Mouse (Mus musculus) forebrain, embryonic 10.5 days (tissue): ENCODE data around the gene Nipal1. TPM values are rescaled to one million over a fixed set of nuclear protein-coding genes. Genes with fewer than 3 reads are reported as not detected.

Experiments
- DNase-seq: peaks from one replicate; pipeline ENCODE4 v3.0.0-alpha.2; 2017; ENCODE audit warnings: low spot score; ENCODE audit errors: extremely low spot score
- H3K27ac ChIP-seq: fragments of 300-500 bp; sonication (generic); 2 replicates; pipeline ENCODE4 v1.5.1; 2016; ENCODE audit warnings: mild to moderate bottlenecking
- H3K27me3 ChIP-seq: fragments of 300-500 bp; sonication (generic); 2 replicates; pipeline ENCODE4 v1.6.1; 2016; ENCODE audit warnings: mild to moderate bottlenecking; ENCODE audit not compliant: poor library complexity, severe bottlenecking
- H3K36me3 ChIP-seq: fragments of 300-500 bp; sonication (generic); replicated peaks from 2 replicates; pipeline ENCODE4 v1.6.1; 2016; ENCODE audit warnings: mild to moderate bottlenecking, moderate library complexity
- H3K4me1 ChIP-seq: fragments of 300-500 bp; sonication (generic); 2 replicates; pipeline ENCODE4 v1.6.1; 2016
- H3K4me3 ChIP-seq: fragments of 300-500 bp; sonication (generic); 2 replicates; pipeline ENCODE4 v1.5.1; 2016; ENCODE audit warnings: mild to moderate bottlenecking, moderate library complexity
- H3K9me3 ChIP-seq: fragments of 300-500 bp; sonication (generic); 2 replicates; pipeline ENCODE4 v1.6.1; 2016; ENCODE audit warnings: mild to moderate bottlenecking, moderate library complexity
- WGBS: fragments of 180-500 bp; shearing (Covaris S2); methylation state at CpG from one replicate; pipeline ENCODE4 v1.1.7; 2016; 5-methylcytosine and 5-hydroxymethylcytosine counted together
- polyA plus RNA-seq: library from polyadenylated mRNA; unstranded; fragments of >200 nt; fragmentation: Nextera tagmentation; extraction: Ambion mirVana; gene quantifications from 2 replicates; pipeline ENCODE4 v1.2.1, GENCODE M21; 2016

Nipal1 gene
- 0.16 and 0.33 TPM in 2 replicates for polyA plus RNA-seq

DNA sequence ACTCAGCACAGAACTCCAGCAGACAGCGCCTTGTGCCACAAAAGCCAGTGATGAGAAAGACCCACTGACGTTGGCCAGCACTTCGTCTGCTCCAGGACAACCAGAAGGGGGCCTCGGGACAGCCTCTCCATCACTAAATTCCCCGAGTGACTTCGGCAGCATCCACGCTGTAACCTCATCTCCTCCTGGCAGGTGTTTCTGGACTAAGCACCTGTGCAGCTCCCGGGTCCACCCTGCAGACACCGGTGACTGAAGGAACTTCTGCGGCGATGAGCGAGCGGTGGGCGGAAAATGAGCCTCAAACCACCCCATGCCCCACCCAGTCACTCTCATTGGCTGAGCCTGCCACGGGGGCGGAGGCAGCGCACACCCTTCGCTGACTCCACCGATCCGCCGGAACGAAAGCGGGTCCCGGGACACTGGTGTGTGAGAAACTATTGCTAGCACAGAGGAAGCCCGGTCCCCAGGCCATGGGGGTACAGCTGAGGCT, at the start of gene Nipal1:
Nipal1 (plus strand) TSS at position 378 of the 490 bp plus-strand sequence.
- 0% methylated on average over 25 of the region's 25 CpGs for WGBS
- H3K27ac ChIP-seq: no peak within 1 kb of the TSS

GRCm38 (mm10) chr5:72601006-72601405, 46.6 kb upstream of the Nipal1 start:
- peaks cover 2% of the 10 kb centered on the region; the same call in 1 of the 2 replicates for H3K4me1 ChIP-seq
- no peaks in the 10 kb centered on the region for H3K27me3 ChIP-seq
- WGBS: 10% methylated on average over 5 of the region's 5 CpGs
- no peak overlapping the region for H3K27ac ChIP-seq
- DNase-seq: peak; percentile 49
- no peaks in the 10 kb centered on the region for H3K9me3 ChIP-seq
- H3K4me3 ChIP-seq: no peak overlapping the region
- no peaks in the 10 kb centered on the region for H3K36me3 ChIP-seq

More for the DNA sequence above, at the start of gene Nipal1:
- H3K4me1 ChIP-seq: peaks cover 16% of the 10 kb centered on the region
- DNase-seq: peak; percentile 80
- H3K27me3 ChIP-seq: peaks cover 72% of the 10 kb centered on the region
- H3K36me3 ChIP-seq: no peaks in the 10 kb centered on the region
- H3K9me3 ChIP-seq: no peaks in the 10 kb centered on the region
- H3K4me3 ChIP-seq: peak within 1 kb of the TSS; percentile 63

DNA sequence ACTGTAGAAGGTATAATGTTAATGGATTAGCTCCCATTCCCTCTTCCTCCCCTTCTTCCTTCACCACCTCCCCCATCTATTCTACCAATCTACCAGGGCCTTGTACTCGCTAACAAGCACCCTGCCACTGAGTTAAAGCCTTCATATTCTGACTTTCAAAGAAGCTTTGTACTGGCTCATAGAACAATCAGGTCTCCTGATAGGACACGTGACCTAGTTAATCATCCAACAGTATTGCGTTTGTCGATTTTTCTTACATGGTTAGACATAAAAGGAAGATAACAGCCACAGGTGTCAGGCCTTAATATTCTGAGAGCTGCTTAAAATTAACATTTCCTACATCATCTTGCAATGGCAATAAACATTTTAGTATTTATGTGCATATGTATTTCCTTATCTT, 44.5 kb upstream of the Nipal1 start:
- WGBS: 94% methylated on average over 4 of the region's 4 CpGs
- no peaks in the 10 kb centered on the region for H3K27me3 ChIP-seq

DNA sequence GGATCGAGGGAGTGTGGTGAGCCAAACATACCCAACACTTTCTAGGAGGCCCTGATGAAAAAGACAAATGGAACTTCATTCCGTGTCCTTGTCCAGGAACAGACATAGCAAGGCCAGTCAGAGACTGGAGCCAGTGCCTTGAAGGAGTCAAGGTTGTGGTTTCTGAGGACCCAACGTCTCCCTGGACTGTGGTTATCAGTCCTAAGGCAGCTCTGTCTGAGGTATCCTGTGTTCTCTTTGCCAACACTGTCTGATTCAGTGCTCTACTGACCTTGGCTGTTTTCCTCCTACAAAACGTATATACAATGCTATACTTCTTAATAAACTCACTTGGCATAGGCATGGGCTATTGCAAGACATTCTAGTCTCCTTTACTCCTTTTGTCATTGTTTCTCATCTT, 30.2 kb upstream of the Nipal1 start:
- DNase-seq: no peak
- Histone ChIP-seq H3K4me3 (no peak overlapping the region), H3K4me1 (no peaks in the 10 kb centered on the region), H3K27ac (no peak overlapping the region), H3K27me3 (no peaks in the 10 kb centered on the region), H3K36me3 (no peaks in the 10 kb centered on the region), H3K9me3 (no peaks in the 10 kb centered on the region)
- WGBS: 81% methylated on average over 4 of the region's 4 CpGs

More for the DNA sequence above, 44.5 kb upstream of the Nipal1 start:
- DNase-seq: no peak
- no peaks in the 10 kb centered on the region for H3K9me3 ChIP-seq
- no peak overlapping the region for H3K4me3 ChIP-seq
- no peaks in the 10 kb centered on the region for H3K36me3 ChIP-seq
- H3K4me1 ChIP-seq: peaks cover 2% of the 10 kb centered on the region; the same call in 1 of the 2 replicates
- H3K27ac ChIP-seq: no peak overlapping the region

GRCm38 (mm10) chr5:72621022-72621421, 26.6 kb upstream of the Nipal1 start:
- no peak overlapping the region for H3K4me3 ChIP-seq
- H3K9me3 ChIP-seq: no peaks in the 10 kb centered on the region
- DNase-seq: no peak
- H3K36me3 ChIP-seq: no peaks in the 10 kb centered on the region
- no peaks in the 10 kb centered on the region for H3K27me3 ChIP-seq
- WGBS: 83% methylated on average over 1 of the region's 1 CpGs
- H3K27ac ChIP-seq: no peak overlapping the region
- no peaks in the 10 kb centered on the region for H3K4me1 ChIP-seq

GRCm38 (mm10) chr5:72630026-72630425, 17.6 kb upstream of the Nipal1 start:
- DNase-seq: no peak
- H3K27me3 ChIP-seq: no peaks in the 10 kb centered on the region
- no peaks in the 10 kb centered on the region for H3K36me3 ChIP-seq
- WGBS: 95% methylated on average over 6 of the region's 6 CpGs
- H3K27ac ChIP-seq: no peak overlapping the region
- no peaks in the 10 kb centered on the region for H3K4me1 ChIP-seq
- H3K4me3 ChIP-seq: no peak overlapping the region
- H3K9me3 ChIP-seq: no peaks in the 10 kb centered on the region

DNA sequence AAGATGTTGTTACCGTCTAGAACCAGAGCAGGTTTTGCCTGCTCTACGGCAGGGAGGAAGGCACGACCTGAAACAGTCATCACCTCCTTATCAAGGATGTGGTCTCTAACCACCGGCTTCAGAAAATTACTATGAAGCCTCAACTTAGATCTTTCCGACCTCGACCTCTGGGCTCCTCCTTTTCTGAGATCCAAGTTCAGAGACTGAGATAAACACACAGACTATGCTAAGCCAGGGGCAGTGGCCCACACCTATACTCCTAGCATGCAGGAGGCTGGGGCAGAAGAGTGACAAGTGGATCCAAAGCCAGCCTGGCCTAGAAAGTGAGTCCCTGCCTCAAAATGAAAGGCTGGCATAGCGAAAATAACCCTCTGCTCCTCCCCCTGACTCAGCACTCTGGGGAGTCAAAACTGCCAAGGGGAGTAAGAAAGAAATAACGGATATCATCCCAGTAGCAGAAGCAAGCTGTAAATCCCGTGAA, 12.8 kb upstream of the Nipal1 start:
- 89% methylated on average over 9 of the region's 9 CpGs for WGBS
- Histone ChIP-seq H3K27ac (no peak overlapping the region), H3K9me3 (no peaks in the 10 kb centered on the region), H3K27me3 (no peaks in the 10 kb centered on the region), H3K36me3 (no peaks in the 10 kb centered on the region), H3K4me3 (no peak overlapping the region), H3K4me1 (no peaks in the 10 kb centered on the region)
- DNase-seq: no peak

GRCm38 (mm10) chr5:72636122-72636521, 11.5 kb upstream of the Nipal1 start:
- H3K27me3 ChIP-seq: no peaks in the 10 kb centered on the region
- no peak for DNase-seq
- H3K9me3 ChIP-seq: no peaks in the 10 kb centered on the region
- 76% methylated on average over 3 of the region's 3 CpGs for WGBS
- no peaks in the 10 kb centered on the region for H3K36me3 ChIP-seq
- no peak overlapping the region for H3K27ac ChIP-seq
- no peaks in the 10 kb centered on the region for H3K4me1 ChIP-seq
- no peak overlapping the region for H3K4me3 ChIP-seq

GRCm38 (mm10) chr5:72636576-72636975, 11.0 kb upstream of the Nipal1 start:
- H3K27ac ChIP-seq: no peak overlapping the region
- no peaks in the 10 kb centered on the region for H3K4me1 ChIP-seq
- no peak for DNase-seq
- no peaks in the 10 kb centered on the region for H3K36me3 ChIP-seq
- H3K9me3 ChIP-seq: no peaks in the 10 kb centered on the region
- H3K4me3 ChIP-seq: no peak overlapping the region
- no peaks in the 10 kb centered on the region for H3K27me3 ChIP-seq
- 87% methylated on average over 3 of the region's 3 CpGs for WGBS

GRCm38 (mm10) chr5:72640072-72640471, 7.5 kb upstream of the Nipal1 start:
- 91% methylated on average over 1 of the region's 1 CpGs for WGBS
- no peak for DNase-seq
- H3K27ac ChIP-seq: no peak overlapping the region
- no peak overlapping the region for H3K4me3 ChIP-seq
- H3K27me3 ChIP-seq: peaks cover 11% of the 10 kb centered on the region; the same call in 1 of the 2 replicates
- H3K4me1 ChIP-seq: no peaks in the 10 kb centered on the region
- H3K9me3 ChIP-seq: no peaks in the 10 kb centered on the region
- no peaks in the 10 kb centered on the region for H3K36me3 ChIP-seq

- WGBS: 78% methylated on average over 7 of the region's 7 CpGs
- Histone ChIP-seq H3K4me1 (peaks cover 16% of the 10 kb centered on the region), H3K27ac (no peak overlapping the region), H3K9me3 (no peaks in the 10 kb centered on the region), H3K4me3 (no peak overlapping the region), H3K27me3 (peaks cover 47% of the 10 kb centered on the region), H3K36me3 (no peaks in the 10 kb centered on the region)
- no peak for DNase-seq
These were observed 3.9 kb upstream of the Nipal1 start for GRCm38 (mm10) chr5:72643655-72644054.

- H3K27ac ChIP-seq: no peak within 1 kb of the TSS
- H3K4me3 ChIP-seq: no peak within 1 kb of the TSS
- H3K36me3 ChIP-seq: no peaks in the 10 kb centered on the region
- H3K9me3 ChIP-seq: no peaks in the 10 kb centered on the region
- H3K27me3 ChIP-seq: peaks cover 52% of the 10 kb centered on the region
- DNase-seq: no peak
- WGBS: 91% methylated on average over 1 of the region's 1 CpGs
- peaks cover 16% of the 10 kb centered on the region for H3K4me1 ChIP-seq
These were observed 3.4 kb upstream of the Nipal1 start, which contains the start of gene Cnga1 for GRCm38 (mm10) chr5:72644175-72644574. Cnga1 (minus strand) TSS chr5:72644275.

DNA sequence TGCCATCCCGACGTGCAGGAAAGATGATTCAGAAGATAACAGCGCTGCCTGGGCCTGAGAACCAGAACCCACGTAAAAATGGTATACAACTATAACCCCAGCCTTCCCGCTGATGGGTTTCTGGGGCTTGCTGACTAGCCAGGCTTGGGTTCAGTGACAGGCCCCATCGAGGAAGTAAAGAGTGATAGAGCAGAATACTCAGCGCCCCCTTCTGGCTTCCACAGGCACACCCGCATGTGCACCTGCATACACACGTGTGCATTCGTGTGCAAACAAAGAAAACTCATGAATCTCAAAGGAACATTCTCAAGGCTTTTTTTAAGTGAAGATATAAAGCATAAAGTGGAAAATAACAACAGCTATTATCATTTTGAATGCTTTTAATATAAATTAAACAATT, 1.5 kb upstream of the Nipal1 start:
- Histone ChIP-seq H3K4me1 (peaks cover 16% of the 10 kb centered on the region), H3K4me3 (no peak overlapping the region), H3K9me3 (no peaks in the 10 kb centered on the region), H3K27me3 (peaks cover 72% of the 10 kb centered on the region), H3K36me3 (no peaks in the 10 kb centered on the region), H3K27ac (no peak overlapping the region)
- WGBS: 39% methylated on average over 10 of the region's 10 CpGs
- no peak for DNase-seq
